Mouse (Mus musculus) embryonic stem cell, embryonic (primary cell): ENCODE measurements at regions not wholly inside any gene's neighbourhood (a gene's known extent, or its start where the extent isn't known, plus 50 kb on each side); places are given as distances from the start of the nearest gene placed in this dataset.
"Not testable (repeated sequence)": the region's sequence is repeated elsewhere in the genome, so short reads cannot be mapped to it uniquely, and the experiment has no call there.

Experiments
- CTCF ChIA-PET, 4 experiments: fragments of 300-600 bp in 2 of 4; fragments of 350-600 bp in 2 of 4; sonication (Branson Sonifier 250); formaldehyde crosslinking; loops; one replicate each; lab custom pipeline; 2022; ENCODE audit warnings: inconsistent platforms in 2 of 4; lab: Charles Lee
- POLR2A ChIA-PET, 4 experiments: fragments of 300-600 bp in 2 of 4; fragments of 350-600 bp in 2 of 4; sonication (Branson Sonifier 250); formaldehyde crosslinking; loops; one replicate each; lab custom pipeline; 2022; ENCODE audit warnings: antibody characterized with exemption in 4 of 4, inconsistent platforms in 1 of 4; lab: Charles Lee

GRCm38 (mm10) chr8:126081279-126081678 lies 86.3 kb downstream of the Kcnk1 start:
- CTCF ChIA-PET: interaction anchor here in 3 of 4 experiments (0.5 to 0.7 kb wide), 4 partner anchors 18 to 711 kb away, joined by 3 to 4 read pairs (median 3); no protein-coding TSS in a partner anchor
- POLR2A ChIA-PET: no interaction called here

DNA sequence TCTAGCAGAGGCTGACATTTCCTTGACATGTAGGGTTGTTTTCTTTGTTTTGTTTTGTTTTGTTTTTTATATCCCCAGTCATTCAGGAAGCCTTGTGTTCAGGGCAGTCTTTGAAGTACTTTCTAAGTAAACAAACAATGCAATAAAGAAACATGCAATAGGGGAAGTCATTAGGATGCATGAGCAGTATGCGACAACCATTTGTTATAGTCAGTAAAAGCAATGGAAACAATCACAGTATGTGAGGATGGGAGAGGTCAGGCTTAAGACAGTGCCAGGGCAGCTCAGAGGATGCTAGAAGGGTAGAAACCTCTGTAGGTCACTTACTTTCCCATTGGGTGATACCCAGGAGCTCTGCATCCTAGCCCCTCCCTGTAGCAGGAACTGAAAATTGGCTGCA lies 87.9 kb downstream of the Kcnk1 start:
- ChIA-PET CTCF (no interaction called here), POLR2A (interaction anchor here in 1 of 4 experiments (0.6 kb wide), 1 partner anchor 320 kb away, joined by 4 read pairs; no protein-coding TSS in a partner anchor)

DNA sequence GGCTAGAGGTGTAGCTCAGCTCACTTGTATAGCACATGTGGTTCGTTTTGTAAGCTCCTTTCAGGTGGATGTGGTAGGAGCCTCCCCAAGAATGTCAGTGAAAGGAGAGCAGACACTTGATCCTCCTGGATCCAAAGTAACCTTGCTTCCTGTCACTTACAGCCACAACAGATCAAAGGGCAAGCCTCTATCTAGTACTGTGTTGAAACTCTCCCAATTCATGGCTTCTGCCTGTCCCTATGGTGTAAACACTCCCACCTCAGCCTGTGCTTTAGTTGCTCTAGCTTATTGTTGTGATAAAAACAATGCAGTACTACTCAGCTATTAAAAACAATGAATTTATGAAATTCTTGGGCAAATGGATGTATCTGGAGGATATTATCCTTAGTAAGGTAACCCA lies 95.8 kb downstream of the Kcnk1 start:
- CTCF ChIA-PET: no interaction called here
- POLR2A ChIA-PET: interaction anchor here in 1 of 4 experiments (0.8 kb wide), 1 partner anchor 45 kb away, joined by 3 read pairs; no protein-coding TSS in a partner anchor

GRCm38 (mm10) chr8:126094005-126094404 lies 99.0 kb downstream of the Kcnk1 start:
- ChIA-PET CTCF (no interaction called here), POLR2A (no interaction called here)

GRCm38 (mm10) chr8:126096056-126096455 lies 101.1 kb downstream of the Kcnk1 start:
- POLR2A ChIA-PET: no interaction called here
- CTCF ChIA-PET: interaction anchor here in 1 of 4 experiments (0.6 kb wide), 1 partner anchor 245 kb away, joined by 4 read pairs; no protein-coding TSS in a partner anchor

DNA sequence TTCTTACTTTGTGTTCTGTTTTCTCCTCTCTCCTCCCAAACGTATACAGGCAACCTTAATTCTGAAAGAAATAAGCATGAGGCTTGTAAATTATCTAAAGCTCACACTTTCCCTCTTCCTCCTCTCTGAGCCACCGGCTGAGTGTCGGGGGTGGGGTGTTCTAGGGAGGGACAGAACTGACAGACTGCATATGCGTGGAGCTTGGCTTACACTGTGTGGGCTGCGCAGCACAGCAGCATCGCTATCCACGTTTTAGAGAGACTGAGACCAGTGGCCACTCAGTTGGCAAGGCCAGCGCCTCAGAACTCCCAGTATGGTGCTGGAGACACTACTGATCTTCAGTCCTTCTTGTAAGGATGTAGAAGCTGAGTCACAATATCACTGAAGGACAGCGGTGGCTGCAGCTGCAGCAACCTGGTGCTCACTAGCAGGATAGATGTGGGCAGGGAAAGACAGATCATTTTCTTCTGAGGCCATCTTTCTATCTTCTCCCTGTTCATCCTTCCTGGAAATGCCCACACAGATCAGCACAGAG lies 101.7 kb downstream of the Kcnk1 start:
- ChIA-PET POLR2A (no interaction called here), CTCF (no interaction called here)

DNA sequence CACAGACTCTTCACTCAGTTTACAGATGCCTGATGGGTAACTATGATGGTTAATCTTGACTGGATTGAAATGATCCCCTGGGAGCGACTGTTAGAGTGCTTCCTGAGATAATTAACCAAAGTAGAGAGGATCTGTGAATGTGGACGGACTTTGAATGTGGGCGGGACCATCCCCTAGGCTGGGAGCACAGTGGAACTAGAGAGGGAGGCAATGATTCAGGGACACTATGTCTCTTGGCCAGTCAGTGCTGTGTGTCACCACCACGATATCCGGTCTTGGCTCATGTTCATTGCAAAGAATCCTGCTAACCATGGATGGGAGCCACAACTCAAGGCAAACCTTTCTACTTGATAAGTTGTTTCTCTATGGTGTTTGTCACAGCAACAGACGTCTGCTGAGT lies 103.9 kb downstream of the Kcnk1 start:
- CTCF ChIA-PET: interaction anchor here in 1 of 4 experiments (1.2 to 1.8 kb wide), 2 partner anchors 149 to 383 kb away, joined by 3 to 5 read pairs; no protein-coding TSS in a partner anchor
- POLR2A ChIA-PET: no interaction called here

- ChIA-PET POLR2A (no interaction called here), CTCF (interaction anchor here in 3 of 4 experiments (0.5 to 1.8 kb wide), 12 partner anchors 20 to 784 kb away, joined by 3 to 7 read pairs (median 4); no protein-coding TSS in a partner anchor)
These were observed 104.9 kb downstream of the Kcnk1 start for GRCm38 (mm10) chr8:126099889-126100288.

DNA sequence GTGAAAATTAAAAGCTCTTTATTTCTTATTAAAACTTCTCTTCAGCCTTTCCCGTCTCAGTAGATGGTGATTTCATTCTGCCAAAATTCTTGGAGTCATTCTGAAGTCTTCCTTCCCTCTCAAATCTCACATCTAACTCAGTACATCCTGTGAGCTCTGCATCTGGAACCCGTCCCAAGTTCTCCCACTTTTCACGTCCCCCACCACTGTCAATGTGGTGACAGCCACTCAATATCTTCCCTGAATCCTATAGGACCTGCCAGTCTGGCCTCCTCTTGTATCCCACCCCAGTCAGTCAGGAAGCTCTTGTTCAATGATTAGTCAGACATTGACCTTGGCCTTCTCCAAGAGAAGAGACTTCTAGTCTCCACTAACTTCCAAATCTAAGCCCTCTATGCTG lies 110.1 kb downstream of the Kcnk1 start:
- ChIA-PET POLR2A (interaction anchor here in 1 of 4 experiments (1.3 kb wide), 1 partner anchor 8 kb away, joined by 6 read pairs; no protein-coding TSS in a partner anchor), CTCF (interaction anchor here in 1 of 4 experiments (2.2 kb wide), 1 partner anchor 8 kb away, joined by 10 read pairs; no protein-coding TSS in a partner anchor)

- ChIA-PET CTCF (no interaction called here), POLR2A (interaction anchor here in 1 of 4 experiments (0.6 kb wide), 1 partner anchor 343 kb away, joined by 5 read pairs; no protein-coding TSS in a partner anchor)
These were observed 131.1 kb downstream of the Kcnk1 start for GRCm38 (mm10) chr8:126126041-126126440.

DNA sequence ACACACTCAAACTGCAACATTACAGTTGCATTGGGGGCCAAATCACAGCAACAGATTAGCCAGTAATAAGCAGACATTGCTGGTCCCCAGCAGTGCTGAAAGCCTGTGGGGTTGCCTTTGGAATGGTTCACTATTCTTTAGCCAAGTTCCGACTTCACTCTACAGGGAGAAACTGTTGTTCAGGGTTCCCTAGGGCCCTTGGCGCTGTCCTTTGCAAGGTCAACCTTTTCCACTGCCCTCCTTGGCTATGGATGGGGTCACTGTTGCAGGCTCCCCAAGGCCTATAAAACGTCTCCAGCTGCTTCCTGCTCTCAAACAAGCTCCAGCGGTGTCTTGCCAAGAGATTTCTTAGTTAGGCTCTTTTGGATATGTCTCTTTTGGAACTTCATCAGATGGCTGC lies 137.1 kb downstream of the Kcnk1 start:
- CTCF ChIA-PET: no interaction called here
- POLR2A ChIA-PET: interaction anchor here in 2 of 4 experiments (0.6 to 0.7 kb wide), 2 partner anchors 137 to 599 kb away, joined by 3 to 6 read pairs; no protein-coding TSS in a partner anchor

GRCm38 (mm10) chr8:126132918-126133317 lies 137.9 kb downstream of the Kcnk1 start:
- POLR2A ChIA-PET: interaction anchor here in 1 of 4 experiments (0.7 kb wide), 1 partner anchor 600 kb away, joined by 3 read pairs; no protein-coding TSS in a partner anchor
- CTCF ChIA-PET: not testable (repeated sequence)

DNA sequence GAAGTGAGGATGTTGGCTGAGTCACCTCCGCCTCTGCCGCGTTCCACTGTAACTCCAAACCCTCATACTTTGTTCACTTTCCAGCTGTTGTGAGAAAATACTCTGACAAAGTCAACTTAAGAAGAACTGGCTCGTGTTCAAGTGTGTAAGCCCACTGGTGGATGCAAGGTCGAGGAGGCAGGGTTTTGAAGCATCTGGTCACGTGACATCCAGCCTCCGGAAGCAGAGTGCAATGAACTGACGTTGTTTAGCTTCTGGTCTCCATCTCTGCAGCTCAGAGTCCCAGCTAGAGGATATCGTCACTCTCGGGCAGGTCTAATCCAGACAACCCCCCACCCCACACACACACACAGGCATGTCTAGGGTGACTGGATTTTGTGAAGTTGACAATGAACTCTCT lies 140.1 kb downstream of the Kcnk1 start:
- POLR2A ChIA-PET: interaction anchor here in 2 of 4 experiments (0.6 to 1.4 kb wide), 2 partner anchors 45 to 162 kb away, joined by 3 to 8 read pairs; no protein-coding TSS in a partner anchor
- CTCF ChIA-PET: no interaction called here

- ChIA-PET POLR2A (interaction anchor here in 2 of 4 experiments (0.6 to 1.4 kb wide), 2 partner anchors 45 to 163 kb away, joined by 3 to 8 read pairs; no protein-coding TSS in a partner anchor), CTCF (no interaction called here)
These were observed 140.6 kb downstream of the Kcnk1 start for GRCm38 (mm10) chr8:126135573-126135972.

- POLR2A ChIA-PET: interaction anchor here in 1 of 4 experiments (0.5 kb wide), 1 partner anchor 244 kb away, joined by 5 read pairs; no protein-coding TSS in a partner anchor
- CTCF ChIA-PET: interaction anchor here in 1 of 4 experiments (0.5 kb wide), 1 partner anchor 224 kb away, joined by 3 read pairs; no protein-coding TSS in a partner anchor
These were observed 142.0 kb downstream of the Kcnk1 start for GRCm38 (mm10) chr8:126136946-126137345.

- ChIA-PET POLR2A (interaction anchor here in 1 of 4 experiments (0.5 kb wide), 1 partner anchor 245 kb away, joined by 5 read pairs; no protein-coding TSS in a partner anchor), CTCF (interaction anchor here in 1 of 4 experiments (0.5 kb wide), 1 partner anchor 224 kb away, joined by 3 read pairs; no protein-coding TSS in a partner anchor)
These were observed 142.5 kb downstream of the Kcnk1 start for GRCm38 (mm10) chr8:126137452-126137851.

DNA sequence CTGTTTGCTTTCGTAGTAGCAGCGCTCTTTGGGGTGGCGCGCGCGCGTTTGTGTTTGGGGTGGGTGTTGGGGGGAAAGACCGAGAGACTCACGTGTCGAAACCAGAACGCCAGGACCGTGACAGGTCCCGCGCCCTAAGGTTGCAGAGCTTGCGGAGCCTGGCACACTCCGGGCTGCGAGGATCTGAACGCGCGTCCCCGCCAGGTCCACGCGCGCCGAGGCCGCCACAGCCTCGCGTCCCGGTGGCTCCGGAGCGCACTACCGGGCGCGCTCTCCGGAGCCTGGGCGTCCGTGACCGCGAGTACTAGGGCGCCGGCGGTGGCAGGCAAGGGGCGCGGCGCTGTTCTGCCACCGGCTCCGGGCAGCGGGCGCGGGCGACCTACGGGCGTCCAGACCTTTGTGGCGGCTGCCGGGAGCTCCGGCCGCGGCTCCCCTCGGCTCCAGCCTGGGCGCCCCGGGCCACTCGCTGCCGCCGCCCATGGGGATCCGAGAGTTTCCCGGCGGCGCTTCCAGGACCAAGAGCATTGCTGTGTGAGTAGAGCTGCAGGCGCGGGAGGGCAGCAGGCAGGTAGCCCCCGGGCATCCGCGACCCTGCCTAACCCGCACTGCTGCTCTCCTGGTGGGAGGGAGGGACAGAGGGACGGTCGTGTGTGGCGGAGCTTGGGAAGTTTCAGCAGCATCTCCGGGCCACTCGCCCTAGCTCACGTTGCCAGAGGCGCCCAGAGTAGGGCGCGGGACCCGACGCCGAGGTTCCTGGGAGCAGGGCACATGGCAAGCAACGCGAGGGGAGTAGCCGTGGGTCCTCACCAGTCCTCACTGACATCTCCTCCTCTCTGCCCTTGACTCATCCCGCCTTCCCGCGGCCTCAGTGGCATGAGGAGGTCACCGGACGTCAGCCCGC lies 143.9 kb downstream of the Kcnk1 start:
- POLR2A ChIA-PET: no interaction called here
- CTCF ChIA-PET: interaction anchor here in 2 of 4 experiments (0.6 to 1.7 kb wide), 6 partner anchors 19 to 1010 kb away, joined by 3 to 5 read pairs (median 3); no protein-coding TSS in a partner anchor

DNA sequence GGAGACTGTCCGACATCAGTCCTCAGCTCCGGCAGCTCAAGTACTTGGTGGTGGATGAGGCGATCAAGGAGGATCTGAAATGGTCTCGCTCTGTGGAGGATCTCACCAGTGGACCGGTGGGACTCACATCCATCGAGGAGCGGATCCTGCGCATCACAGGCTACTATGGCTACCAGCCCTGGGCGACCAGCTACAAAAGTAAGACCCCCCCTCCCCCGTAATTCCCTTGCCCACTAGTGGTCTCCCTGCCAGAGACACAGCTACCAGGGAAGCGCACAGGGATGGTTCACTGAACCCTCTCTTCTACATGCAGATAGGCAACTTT lies 144.5 kb downstream of the Kcnk1 start:
- POLR2A ChIA-PET: no interaction called here
- CTCF ChIA-PET: interaction anchor here in 2 of 4 experiments (0.8 to 1.7 kb wide), 3 partner anchors 19 to 204 kb away, joined by 3 to 5 read pairs (median 3); no protein-coding TSS in a partner anchor

DNA sequence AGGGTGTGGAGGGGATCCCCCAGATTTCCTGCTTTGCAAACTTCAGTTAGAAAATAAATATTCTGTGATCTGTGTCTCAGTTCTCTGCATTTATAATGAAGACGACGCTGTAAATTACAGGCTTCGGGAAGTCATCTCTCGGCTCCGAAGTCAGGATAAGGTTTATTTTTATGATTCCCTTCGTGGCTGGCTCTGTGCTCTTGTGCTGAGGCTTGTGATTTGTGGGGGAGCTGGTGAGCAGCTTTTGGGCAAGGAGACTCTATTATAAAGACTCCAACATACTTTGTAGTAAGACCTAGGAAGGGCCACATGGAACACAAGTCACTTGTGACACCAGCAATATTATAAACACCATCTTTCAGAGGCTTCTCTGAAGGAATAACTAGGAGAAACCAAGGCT lies 146.0 kb downstream of the Kcnk1 start:
- CTCF ChIA-PET: no interaction called here
- POLR2A ChIA-PET: no interaction called here
